Mouse (Mus musculus) liver, postnatal 0 days (tissue): Measurements from ENCODE around the gene Comp. TPM values are rescaled to one million over a fixed set of nuclear protein-coding genes. Genes with fewer than 3 reads are reported as not detected.
A peak's percentile ranks its signal among the peaks of the same experiment; 100 is the strongest.

Experiments used
- ATAC-seq: fragments of 200-750 bp; cut with Nextera tagmentation; 2 replicates; pipeline ENCODE4 v1.8.0; 2017; ENCODE audit warnings: mild to moderate bottlenecking, moderate library complexity
- DNase-seq: peaks from one replicate; pipeline ENCODE4 v3.0.0-alpha.2; 2016
- H3K27ac ChIP-seq: fragments of 300-500 bp; sonication (generic); 2 replicates; pipeline ENCODE4 v1.5.1; 2014; ENCODE audit warnings: antibody characterized with exemption, moderate library complexity, mild to moderate bottlenecking, low read depth
- H3K27me3 ChIP-seq: fragments of 300-500 bp; sonication (generic); 2 replicates; pipeline ENCODE4 v1.6.1; 2014; ENCODE audit warnings: low read length, control low read depth, mixed read lengths; ENCODE audit not compliant: insufficient read depth
- H3K36me3 ChIP-seq: fragments of 300-500 bp; sonication (generic); replicated peaks from 2 replicates; pipeline ENCODE4 v1.6.1; 2014; ENCODE audit warnings: mild to moderate bottlenecking, control low read depth, low read length, moderate library complexity, mixed read lengths; ENCODE audit not compliant: insufficient read depth
- H3K4me1 ChIP-seq: fragments of 300-500 bp; sonication (generic); 2 replicates; pipeline ENCODE4 v1.6.1; 2014; ENCODE audit warnings: antibody characterized with exemption, mild to moderate bottlenecking, control low read depth; ENCODE audit not compliant: insufficient read depth
- H3K4me2 ChIP-seq: fragments of 300-500 bp; sonication (generic); 2 replicates; pipeline ENCODE4 v1.6.1; 2014; ENCODE audit warnings: low read depth, mild to moderate bottlenecking, low read length, moderate library complexity, mixed read lengths
- H3K4me3 ChIP-seq: fragments of 300-500 bp; sonication (generic); 2 replicates; pipeline ENCODE4 v1.5.1; 2014; ENCODE audit warnings: low read depth, low read length
- H3K9ac ChIP-seq: fragments of 300-500 bp; sonication (generic); replicated peaks from 2 replicates; pipeline ENCODE4 v1.6.1; 2014; ENCODE audit warnings: mild to moderate bottlenecking, moderate library complexity
- H3K9me3 ChIP-seq: fragments of 300-500 bp; sonication (generic); 2 replicates; pipeline ENCODE4 v1.6.1; 2016; ENCODE audit warnings: mild to moderate bottlenecking, control low read depth, low read length, mixed read lengths
- CTCF ChIP-seq: sonication (generic); IDR thresholded peaks from 2 replicates; pipeline ENCODE4 v1.5.1; 2016; ENCODE audit warnings: antibody characterized with exemption, low read depth
- EP300 ChIP-seq: IDR thresholded peaks from 2 replicates; pipeline ENCODE4 v1.6.1; 2016; ENCODE audit warnings: antibody characterized with exemption, low read depth, mild to moderate bottlenecking
- WGBS: fragments of 180-500 bp; shearing (Covaris S2); extraction: QIAGEN DNeasy Blood & Tissue Kit; methylation state at CpG from one replicate; pipeline ENCODE4 v1.1.7; 2014; ENCODE audit not compliant: insufficient replicate concordance; 5-methylcytosine and 5-hydroxymethylcytosine counted together
- polyA plus RNA-seq: library from polyadenylated mRNA; unstranded; fragments of >200 nt; fragmentation: Nextera tagmentation; extraction: Ambion mirVana; gene quantifications from 2 replicates; pipeline ENCODE4 v1.2.1, GENCODE M21; 2015

Comp gene
- polyA plus RNA-seq, 1 experiment from 2014 or later: 4.0 TPM

GRCm38 (mm10) chr8:70419879-70420643, 46.7 kb downstream of the Comp start:
- H3K4me3 ChIP-seq: no peak overlapping the region
- H3K9ac ChIP-seq: no peak overlapping the region
- H3K4me1 ChIP-seq: peaks cover 3% of the 10 kb centered on the region; the same call in 1 of the 2 replicates
- H3K36me3 ChIP-seq: no peaks in the 10 kb centered on the region
- no peak for ATAC-seq
- H3K27ac ChIP-seq: no peak overlapping the region
- DNase-seq: no peak
- H3K27me3 ChIP-seq: no peaks in the 10 kb centered on the region
- H3K9me3 ChIP-seq: no peaks in the 10 kb centered on the region
- TF ChIP-seq CTCF (no peak), EP300 (no peak)
- H3K4me2 ChIP-seq: no peak overlapping the region
- 70% methylated on average over 11 of the region's 11 CpGs for WGBS

DNA sequence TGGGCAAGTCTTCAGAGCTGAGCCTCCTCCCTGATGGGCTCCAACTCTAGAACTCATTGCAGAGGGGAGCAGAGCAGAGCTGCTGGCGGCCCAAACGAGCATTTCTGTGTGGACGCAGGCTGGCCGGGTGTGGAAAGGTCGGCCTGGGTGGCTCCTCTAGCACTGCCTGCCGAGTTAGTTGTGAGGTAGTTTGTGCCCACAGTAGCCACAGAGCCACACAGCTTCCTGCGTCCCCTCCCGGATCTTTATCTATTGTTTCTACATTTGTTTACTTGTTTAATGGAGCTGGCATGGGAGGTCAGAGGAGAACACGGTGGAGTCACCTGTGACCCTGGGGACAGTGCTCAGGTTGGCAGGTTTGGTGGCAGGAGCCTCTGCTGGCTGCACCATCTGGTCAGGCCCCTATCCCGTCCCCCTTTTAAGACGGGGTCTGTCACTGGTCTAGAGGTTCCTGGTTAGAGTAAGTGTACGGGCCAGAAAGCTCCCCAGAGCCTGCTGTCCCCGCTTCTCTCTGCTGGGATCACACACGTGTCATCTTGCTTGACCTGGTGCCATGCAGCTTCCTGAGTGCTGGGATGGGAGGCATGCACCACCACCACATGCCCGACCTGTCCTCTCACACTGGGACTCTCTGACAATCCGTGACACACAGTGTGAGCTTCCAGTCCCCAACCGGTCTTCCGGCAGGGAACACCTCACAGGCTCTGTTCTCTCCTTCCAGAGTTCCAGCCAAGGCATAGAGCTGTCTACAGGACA, 48.2 kb downstream of the Comp start:
- no peak overlapping the region for H3K27ac ChIP-seq
- H3K4me1 ChIP-seq: 0 out of 2 replicates have a peak, but pooled peaks cover 3% of the 10 kb centered on the region
- WGBS: 54% methylated on average over 18 of the region's 18 CpGs
- no peaks in the 10 kb centered on the region for H3K27me3 ChIP-seq
- H3K9me3 ChIP-seq: no peaks in the 10 kb centered on the region
- H3K36me3 ChIP-seq: no peaks in the 10 kb centered on the region
- H3K4me2 ChIP-seq: no peak overlapping the region
- no peak for ATAC-seq
- H3K9ac ChIP-seq: no peak overlapping the region
- no peak overlapping the region for H3K4me3 ChIP-seq
- no peak for DNase-seq
- TF ChIP-seq CTCF (no peak), EP300 (no peak)

DNA sequence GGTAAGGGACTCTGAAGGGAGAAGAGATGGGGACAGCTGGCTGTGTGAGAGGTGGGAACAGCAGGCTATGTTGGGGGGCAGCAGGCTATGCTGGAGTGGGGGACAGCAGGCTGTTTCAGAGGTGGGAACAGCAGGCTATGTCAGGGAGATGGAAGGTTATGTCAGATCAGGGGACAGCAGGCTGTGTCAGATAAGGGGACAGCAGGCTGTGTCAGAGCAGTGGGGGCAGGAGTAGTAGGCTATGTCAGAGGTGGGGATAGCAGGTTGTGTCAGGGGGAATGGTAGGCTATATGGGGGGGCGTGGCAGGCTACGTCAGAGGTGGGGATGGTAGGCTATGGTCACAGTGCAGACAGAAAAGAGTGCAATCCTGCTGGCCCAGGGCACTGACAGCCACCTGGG, 49.4 kb downstream of the Comp start:
- H3K36me3 ChIP-seq: no peaks in the 10 kb centered on the region
- H3K27me3 ChIP-seq: no peaks in the 10 kb centered on the region
- H3K4me3 ChIP-seq: no peak overlapping the region
- H3K9ac ChIP-seq: no peak overlapping the region
- no peak overlapping the region for H3K27ac ChIP-seq
- no peak for DNase-seq
- 61% methylated on average over 2 of the region's 2 CpGs for WGBS
- peak; percentile 69 for ATAC-seq
- TF ChIP-seq EP300 (no peak), CTCF (no peak)
- no peak overlapping the region for H3K4me2 ChIP-seq
- H3K9me3 ChIP-seq: no peaks in the 10 kb centered on the region
- H3K4me1 ChIP-seq: 0 out of 2 replicates have a peak, but pooled peaks cover 3% of the 10 kb centered on the region

GRCm38 (mm10) chr8:70426300-70426907, 53.0 kb downstream of the Comp start:
- no peaks in the 10 kb centered on the region for H3K9me3 ChIP-seq
- H3K4me1 ChIP-seq: 0 out of 2 replicates have a peak, but pooled peaks cover 3% of the 10 kb centered on the region
- no peaks in the 10 kb centered on the region for H3K36me3 ChIP-seq
- TF ChIP-seq CTCF (0 out of 2 replicates have a peak, but pooled peaks have one; percentile 21), EP300 (no peak)
- H3K4me3 ChIP-seq: no peak overlapping the region
- H3K4me2 ChIP-seq: no peak overlapping the region
- WGBS: 57% methylated on average over 2 of the region's 2 CpGs
- H3K27ac ChIP-seq: peak overlapping the region; percentile 36; the same call in 1 of the 2 replicates
- ATAC-seq (no peak), DNase-seq (no peak)
- H3K9ac ChIP-seq: no peak overlapping the region
- H3K27me3 ChIP-seq: no peaks in the 10 kb centered on the region

GRCm38 (mm10) chr8:70431213-70431612, 57.9 kb downstream of the Comp start:
- no peak overlapping the region for H3K27ac ChIP-seq
- no peak overlapping the region for H3K4me3 ChIP-seq
- H3K9me3 ChIP-seq: no peaks in the 10 kb centered on the region
- TF ChIP-seq EP300: no peak
- TF ChIP-seq CTCF: no peak
- WGBS: 92% methylated on average over 4 of the region's 4 CpGs
- no peak overlapping the region for H3K4me2 ChIP-seq
- no peaks in the 10 kb centered on the region; the same call in 1 of the 2 replicates for H3K36me3 ChIP-seq
- DNase-seq: no peak
- H3K9ac ChIP-seq: no peak overlapping the region
- H3K27me3 ChIP-seq: no peaks in the 10 kb centered on the region
- no peaks in the 10 kb centered on the region for H3K4me1 ChIP-seq
- ATAC-seq: no peak

Other genes starting within 250 kb of the Comp start
- 13.5 and 14.9 TPM in 2 replicates for gene Nr2c2ap, start 242.2 kb upstream of the Comp start, polyA plus RNA-seq
- gene Rfxank, start 234.4 kb upstream of the Comp start, polyA plus RNA-seq: 3.6 TPM in 2 replicates
- gene Borcs8, start 234.1 kb upstream of the Comp start, polyA plus RNA-seq: 17.6 and 18.8 TPM in 2 replicates
- gene Mef2b, start 233.8 kb upstream of the Comp start, polyA plus RNA-seq: 0.11 TPM in 1 of 2 replicates, not detected in the other
- 17.3 and 20.2 TPM in 2 replicates for gene Tmem161a, start 201.2 kb upstream of the Comp start, polyA plus RNA-seq
- gene Slc25a42, start 161.3 kb upstream of the Comp start, polyA plus RNA-seq: 18.5 and 19.2 TPM in 2 replicates
- gene Sugp2, start 139.3 kb upstream of the Comp start, polyA plus RNA-seq: 7.3 and 8.3 TPM in 2 replicates
- gene Armc6, start 139.1 kb upstream of the Comp start, polyA plus RNA-seq: 5.3 and 6.3 TPM in 2 replicates
- 4.3 and 5.6 TPM in 2 replicates for gene Homer3, start 90.7 kb upstream of the Comp start, polyA plus RNA-seq
- 15.2 and 16.3 TPM in 2 replicates for gene Ddx49, start 71.1 kb upstream of the Comp start, polyA plus RNA-seq
- gene Cope, start 71.0 kb upstream of the Comp start, polyA plus RNA-seq: 162 and 171 TPM in 2 replicates
- gene Cers1, start 57.8 kb upstream of the Comp start, polyA plus RNA-seq: 0.12 TPM in 1 of 2 replicates, not detected in the other
- gene Gdf1, start 43.7 kb upstream of the Comp start, polyA plus RNA-seq: 0.16 TPM in 1 of 2 replicates, not detected in the other
- gene Upf1, start 20.3 kb upstream of the Comp start, polyA plus RNA-seq: 6.7 and 7.1 TPM in 2 replicates
- gene Crtc1, start 66.0 kb downstream of the Comp start, polyA plus RNA-seq: 2.6 and 2.7 TPM in 2 replicates
- 4.2 and 5.4 TPM in 2 replicates for gene Klhl26, start 103.4 kb downstream of the Comp start, polyA plus RNA-seq
- gene Tmem59l, start 113.8 kb downstream of the Comp start, polyA plus RNA-seq: not detected in 2 replicates
- 0.07 and 0.38 TPM in 2 replicates for gene Crlf1, start 119.6 kb downstream of the Comp start, polyA plus RNA-seq
- 49.3 and 52.3 TPM in 2 replicates for gene Rex1bd, start 133.2 kb downstream of the Comp start, polyA plus RNA-seq
- 627 and 684 TPM in 2 replicates for gene Uba52, start 137.2 kb downstream of the Comp start, polyA plus RNA-seq
- gene Fkbp8, start 154.2 kb downstream of the Comp start, polyA plus RNA-seq: 141 TPM in 2 replicates
- gene Kxd1, start 154.4 kb downstream of the Comp start, polyA plus RNA-seq: 43.1 and 43.3 TPM in 2 replicates
- 9.5 and 9.7 TPM in 2 replicates for gene Ell, start 165.9 kb downstream of the Comp start, polyA plus RNA-seq
- 18.8 and 21.6 TPM in 2 replicates for gene Isyna1, start 220.8 kb downstream of the Comp start, polyA plus RNA-seq
- 32.5 and 35.4 TPM in 2 replicates for gene Ssbp4, start 235.3 kb downstream of the Comp start, polyA plus RNA-seq
- 9.8 and 10.4 TPM in 2 replicates for gene Lrrc25, start 242.6 kb downstream of the Comp start, polyA plus RNA-seq